Mouse (Mus musculus) retina, postnatal 7 days (tissue): ENCODE results near the gene Sox15.
A peak's percentile ranks its signal among the peaks of the same experiment; 100 is the strongest.

Experiments used
- DNase-seq: peaks from one replicate; pipeline ENCODE4 v3.0.0-alpha.2; 2012; ENCODE audit warnings: low read depth, low spot score

Sox15 gene

DNA sequence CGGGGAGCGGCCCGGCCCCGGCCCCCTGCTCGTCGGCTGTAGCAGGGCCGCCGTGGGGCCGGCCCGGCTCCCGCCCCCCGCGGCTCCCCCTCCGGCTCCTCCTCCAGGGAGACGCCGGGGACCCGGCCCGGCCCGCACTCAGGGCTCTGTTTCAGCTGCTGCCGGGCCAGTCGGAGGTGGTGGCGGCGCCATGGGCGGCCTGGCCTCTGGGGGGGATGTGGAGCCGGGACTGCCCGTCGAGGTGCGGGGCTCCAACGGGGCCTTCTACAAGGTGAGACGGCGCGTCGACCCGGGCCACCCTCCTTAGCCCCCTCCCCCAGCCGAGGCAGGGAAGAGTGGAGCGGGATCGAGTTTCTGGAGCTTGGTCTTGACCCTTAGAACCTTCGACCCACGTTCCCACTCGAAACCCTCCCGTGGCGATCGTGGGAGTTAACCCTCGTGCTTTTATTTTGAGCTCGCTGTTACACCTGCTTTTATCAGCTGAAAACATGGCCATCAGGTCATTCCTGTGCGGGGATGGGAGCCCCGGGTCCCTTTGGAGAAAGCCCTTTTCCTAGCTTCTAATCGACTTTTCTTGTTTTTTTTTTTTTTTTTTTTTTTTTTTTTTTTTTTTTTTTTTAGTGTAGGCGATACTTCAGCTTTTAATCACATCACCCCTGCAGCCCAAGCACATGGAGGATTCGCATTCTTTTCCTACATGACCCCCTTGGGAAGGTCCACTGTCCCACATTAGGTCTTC lies 21.8 kb upstream of the Sox15 start:
- DNase-seq, result no peak

- no peak for DNase-seq
These were observed 19.6 kb upstream of the Sox15 start for GRCm38 (mm10) chr11:69635471-69635870.

- DNase-seq, result no peak
These were observed 9.3 kb upstream of the Sox15 start for GRCm38 (mm10) chr11:69645860-69646259.

- peak; percentile 62 for DNase-seq
These were observed 1.7 kb upstream of the Sox15 start for GRCm38 (mm10) chr11:69653399-69653798.

DNA sequence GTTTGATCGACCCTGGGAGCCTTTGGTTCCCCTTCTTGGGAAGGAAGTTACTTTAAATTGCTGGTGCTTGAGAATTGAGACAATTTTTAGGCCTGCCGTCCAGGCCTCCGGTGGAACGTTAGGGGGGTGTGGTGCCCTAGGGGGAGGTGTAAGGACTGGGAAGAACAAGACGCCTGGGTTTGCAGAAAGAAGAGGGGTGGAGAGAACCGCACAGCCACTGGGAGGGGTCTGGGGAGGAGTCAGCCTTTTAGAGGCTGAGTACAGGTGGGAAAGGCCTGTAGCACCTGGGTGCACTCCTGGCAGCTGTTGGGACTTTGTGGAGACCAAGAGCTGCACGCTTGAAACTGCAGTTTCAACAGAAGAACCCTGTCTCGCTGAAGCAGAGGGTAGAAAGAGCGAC lies 354 bp upstream of the Sox15 start:
- no peak for DNase-seq

DNA sequence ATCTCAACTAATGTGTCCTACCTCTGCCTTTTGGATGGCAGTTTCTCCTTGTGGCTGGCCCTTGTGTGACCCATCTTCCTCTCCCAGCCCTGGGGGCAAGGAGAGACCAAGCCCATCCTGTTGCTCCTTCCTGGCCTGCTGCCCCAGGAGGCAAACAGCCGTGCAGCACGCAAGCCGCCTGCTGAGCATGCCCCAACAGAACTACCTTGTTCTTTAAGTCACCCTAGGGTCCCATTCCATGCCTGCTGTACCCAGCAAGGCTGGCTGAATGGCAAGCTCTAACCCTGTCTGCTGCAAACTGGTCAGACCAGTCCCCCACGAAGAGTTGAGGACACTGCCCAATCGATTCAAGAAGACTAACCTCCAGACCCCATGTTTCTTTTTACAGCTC lies 946 bp downstream of the Sox15 start:
- DNase-seq, result no peak

GRCm38 (mm10) chr11:69656617-69657461 lies 1.7 kb downstream of the Sox15 start:
- DNase-seq, result peak; percentile 60

GRCm38 (mm10) chr11:69657462-69657881 lies 2.4 kb downstream of the Sox15 start:
- DNase-seq, result no peak

GRCm38 (mm10) chr11:69661221-69661881 lies 6.2 kb downstream of the Sox15 start:
- DNase-seq, result no peak

- peak; percentile 95 for DNase-seq
These were observed 7.3 kb downstream of the Sox15 start, which contains the start of gene Mpdu1 for GRCm38 (mm10) chr11:69662213-69662966. TSS of gene Mpdu1 (minus strand) at chr11:69662642.

GRCm38 (mm10) chr11:69662967-69663671 lies 8.0 kb downstream of the Sox15 start:
- DNase-seq, result no peak

DNA sequence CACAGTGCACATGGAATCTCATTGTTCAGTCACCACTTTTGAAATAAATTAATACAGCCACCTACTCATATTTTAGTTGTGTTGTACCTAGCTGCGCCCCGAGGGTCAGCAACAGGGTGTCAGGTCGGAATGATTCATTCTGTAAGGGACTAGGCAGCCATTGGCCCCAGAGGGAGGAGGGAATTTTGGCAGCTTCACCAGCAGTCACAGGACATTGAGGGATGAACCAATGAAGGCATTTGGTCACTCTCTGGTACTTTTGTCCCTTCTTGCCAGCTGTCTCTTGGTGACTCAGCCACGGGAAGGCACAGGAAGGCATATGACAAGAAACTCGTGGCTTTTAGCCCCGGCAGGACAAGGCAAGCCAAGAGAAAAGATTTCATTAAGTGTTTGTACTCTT lies 8.7 kb downstream of the Sox15 start:
- no peak for DNase-seq

DNA sequence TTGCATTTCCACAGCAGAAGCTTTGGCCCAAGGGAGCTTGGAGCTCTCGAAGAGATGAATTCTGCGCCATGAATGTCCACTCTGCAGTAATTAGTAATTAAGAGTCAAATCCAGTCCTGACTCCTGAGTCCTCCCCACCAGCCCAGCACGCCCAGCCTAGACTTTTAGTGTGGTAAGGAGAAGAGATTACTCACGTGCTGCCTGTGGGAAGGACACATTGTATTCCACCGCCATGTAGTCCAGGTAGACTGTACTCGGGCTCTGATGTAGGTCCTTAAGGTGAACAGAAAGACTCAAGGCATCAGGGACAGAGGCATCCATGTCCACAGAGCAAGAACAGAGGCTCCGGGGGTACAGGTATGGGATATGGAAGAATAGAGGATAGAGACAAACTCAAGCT lies 9.7 kb downstream of the Sox15 start:
- no peak for DNase-seq

DNA sequence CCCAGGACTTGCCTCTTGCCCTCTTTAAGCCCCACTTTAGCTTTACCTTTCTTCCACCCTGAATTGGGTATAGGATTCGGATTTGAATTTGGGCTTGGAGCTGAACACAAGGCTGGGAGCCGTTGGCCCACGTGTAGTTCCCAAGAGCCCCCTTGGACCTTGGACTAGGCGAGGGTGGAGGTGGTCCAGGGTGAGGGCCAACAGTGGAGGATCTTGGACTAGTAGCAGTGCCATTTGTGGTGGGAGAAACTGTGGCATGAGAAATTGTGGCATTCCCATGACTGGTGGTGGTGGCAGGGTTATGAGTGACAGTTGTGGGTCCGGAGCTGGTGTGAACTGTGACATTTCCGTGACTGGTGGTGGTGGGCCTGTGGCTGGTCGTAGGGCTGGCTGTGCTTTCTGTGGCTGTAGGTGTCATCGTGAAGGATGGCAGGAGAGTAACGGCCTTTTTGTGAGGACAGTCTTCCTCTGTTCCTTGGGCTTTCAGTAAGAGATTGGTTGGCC lies 10.4 kb downstream of the Sox15 start:
- DNase-seq, result no peak

- DNase-seq, result no peak
These were observed 11.0 kb downstream of the Sox15 start, which contains the start of gene Cd68 for GRCm38 (mm10) chr11:69665961-69666664. TSS of gene Cd68 (minus strand) at chr11:69666153.

- DNase-seq, result no peak
These were observed 11.5 kb downstream of the Sox15 start for GRCm38 (mm10) chr11:69666665-69667005.

- DNase-seq, result peak; percentile 95
These were observed 15.9 kb downstream of the Sox15 start for GRCm38 (mm10) chr11:69670786-69671725.

DNA sequence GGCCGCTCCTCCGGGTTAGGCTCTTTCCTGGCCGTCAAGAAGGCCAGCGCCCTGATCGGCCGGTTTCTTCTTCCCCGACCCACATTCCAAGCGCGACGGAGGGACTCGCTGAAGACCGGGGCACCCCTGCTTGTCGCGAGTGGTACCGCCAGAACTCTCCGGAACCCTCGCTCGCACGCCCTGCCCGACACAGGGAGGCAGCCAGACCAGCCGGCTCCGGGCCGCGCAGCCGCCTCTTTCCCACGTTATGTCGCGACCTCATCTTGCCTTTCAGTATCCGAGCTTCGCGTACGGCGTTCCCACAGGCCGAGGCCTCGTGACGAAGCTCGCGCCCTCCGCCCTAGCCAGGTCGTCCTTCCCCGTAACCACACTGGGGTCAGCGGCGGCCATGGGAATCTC lies 16.6 kb downstream of the Sox15 start:
- no peak for DNase-seq

- DNase-seq, result peak; percentile 99
These were observed 17.1 kb downstream of the Sox15 start, which contains the start of gene Eif4a1 for GRCm38 (mm10) chr11:69672211-69672706. TSS of gene Eif4a1 (minus strand) at chr11:69672423.
